Mouse (Mus musculus) embryonic facial prominence, embryonic 15.5 days (tissue): Measurements from ENCODE around the gene Ttll12. TPM values are rescaled to one million over a fixed set of nuclear protein-coding genes. Genes with fewer than 3 reads are reported as not detected.

ENCODE experiments used
- ATAC-seq: fragments of 200-750 bp; cut with Nextera tagmentation; 2 replicates; pipeline ENCODE4 v1.8.0; 2017; ENCODE audit warnings: low read depth, moderate TSS enrichment; ENCODE audit not compliant: insufficient number of reproducible peaks, low FRiP score, low TSS enrichment
- H3K27ac ChIP-seq: fragments of 300-500 bp; sonication (generic); replicated peaks from 2 replicates; pipeline ENCODE4 v1.5.1; 2015; ENCODE audit warnings: mild to moderate bottlenecking, inconsistent platforms
- H3K27me3 ChIP-seq: fragments of 300-500 bp; sonication (generic); 2 replicates; pipeline ENCODE4 v1.6.1; 2015; ENCODE audit warnings: inconsistent platforms
- H3K36me3 ChIP-seq: fragments of 300-500 bp; sonication (generic); 2 replicates; pipeline ENCODE4 v1.6.1; 2015; ENCODE audit warnings: mild to moderate bottlenecking, inconsistent platforms
- H3K4me1 ChIP-seq: fragments of 300-500 bp; sonication (generic); 2 replicates; pipeline ENCODE4 v1.6.1; 2015; ENCODE audit warnings: inconsistent platforms
- H3K4me2 ChIP-seq: fragments of 300-500 bp; sonication (generic); replicated peaks from 2 replicates; pipeline ENCODE4 v1.6.1; 2015; ENCODE audit warnings: mild to moderate bottlenecking, inconsistent platforms
- H3K4me3 ChIP-seq: fragments of 300-500 bp; sonication (generic); replicated peaks from 2 replicates; pipeline ENCODE4 v1.5.1; 2015; ENCODE audit warnings: mild to moderate bottlenecking, inconsistent platforms
- H3K9ac ChIP-seq: fragments of 300-500 bp; sonication (generic); 2 replicates; pipeline ENCODE4 v1.6.1; 2015; ENCODE audit warnings: inconsistent platforms
- H3K9me3 ChIP-seq: fragments of 300-500 bp; sonication (generic); replicated peaks from 2 replicates; pipeline ENCODE4 v1.6.1; 2016; ENCODE audit warnings: inconsistent platforms
- WGBS: fragments of 180-500 bp; shearing (Covaris S2); methylation state at CpG from one replicate; pipeline ENCODE4 v1.1.7; 2015; 5-methylcytosine and 5-hydroxymethylcytosine counted together
- polyA plus RNA-seq: library from polyadenylated mRNA; unstranded; fragments of >200 nt; fragmentation: Nextera tagmentation; extraction: Ambion mirVana; gene quantifications from 2 replicates; pipeline ENCODE4 v1.2.1, GENCODE M21; 2015

Gene Ttll12
- polyA plus RNA-seq, 1 experiment from 2014 or later: 33.5 TPM

- Histone ChIP-seq H3K4me3 (no peak overlapping the region), H3K27ac (no peak overlapping the region), H3K4me2 (no peak overlapping the region), H3K9ac (no peak overlapping the region), H3K4me1 (no peaks in the 10 kb centered on the region), H3K36me3 (peaks cover 33% of the 10 kb centered on the region), H3K9me3 (no peaks in the 10 kb centered on the region), H3K27me3 (no peaks in the 10 kb centered on the region)
- 82% methylated on average over 4 of the region's 4 CpGs for WGBS
- ATAC-seq: no peak
Observed at GRCm38 (mm10) chr15:83572132-83572531, 22.8 kb downstream of the Ttll12 start.

GRCm38 (mm10) chr15:83571636-83572035 lies 23.3 kb downstream of the Ttll12 start:
- Histone ChIP-seq H3K27me3 (no peaks in the 10 kb centered on the region), H3K9ac (no peak overlapping the region), H3K4me2 (no peak overlapping the region), H3K36me3 (peaks cover 28% of the 10 kb centered on the region), H3K4me3 (no peak overlapping the region), H3K27ac (no peak overlapping the region), H3K4me1 (no peaks in the 10 kb centered on the region), H3K9me3 (no peaks in the 10 kb centered on the region)
- ATAC-seq: no peak
- WGBS: 81% methylated on average over 5 of the region's 5 CpGs

- Histone ChIP-seq H3K36me3 (peaks cover 18% of the 10 kb centered on the region; the same call in 1 of the 2 replicates), H3K9me3 (no peaks in the 10 kb centered on the region), H3K27me3 (no peaks in the 10 kb centered on the region), H3K27ac (no peak overlapping the region), H3K4me1 (no peaks in the 10 kb centered on the region), H3K9ac (no peak overlapping the region), H3K4me2 (no peak overlapping the region), H3K4me3 (no peak overlapping the region)
- 50% methylated on average over 2 of the region's 2 CpGs for WGBS
- no peak for ATAC-seq
Observed at GRCm38 (mm10) chr15:83570641-83571040, 24.3 kb downstream of the Ttll12 start.

GRCm38 (mm10) chr15:83569682-83570081 lies 25.3 kb downstream of the Ttll12 start:
- Histone ChIP-seq H3K9me3 (no peaks in the 10 kb centered on the region), H3K9ac (no peak overlapping the region), H3K27ac (no peak overlapping the region), H3K4me2 (no peak overlapping the region), H3K36me3 (peaks cover 8% of the 10 kb centered on the region; the same call in 1 of the 2 replicates), H3K4me3 (no peak overlapping the region), H3K4me1 (no peaks in the 10 kb centered on the region), H3K27me3 (no peaks in the 10 kb centered on the region)
- no peak for ATAC-seq
- 55% methylated on average over 11 of the region's 11 CpGs for WGBS

- 96% methylated on average over 5 of the region's 5 CpGs for WGBS
- Histone ChIP-seq H3K27me3 (no peaks in the 10 kb centered on the region), H3K27ac (no peak overlapping the region), H3K4me3 (no peak overlapping the region), H3K4me1 (peaks cover 10% of the 10 kb centered on the region), H3K9me3 (no peaks in the 10 kb centered on the region), H3K4me2 (no peak overlapping the region), H3K9ac (no peak overlapping the region), H3K36me3 (no peaks in the 10 kb centered on the region)
- ATAC-seq: no peak
Observed at GRCm38 (mm10) chr15:83568544-83568943, 26.4 kb downstream of the Ttll12 start.

- ATAC-seq: no peak
- H3K9me3 ChIP-seq: no peaks in the 10 kb centered on the region
Observed at GRCm38 (mm10) chr15:83567728-83568127, 27.2 kb downstream of the Ttll12 start.

GRCm38 (mm10) chr15:83566006-83566405 lies 29.0 kb downstream of the Ttll12 start:
- Histone ChIP-seq H3K27me3 (no peaks in the 10 kb centered on the region), H3K4me2 (no peak overlapping the region), H3K4me1 (peaks cover 22% of the 10 kb centered on the region), H3K4me3 (no peak overlapping the region), H3K9ac (no peak overlapping the region), H3K27ac (no peak overlapping the region), H3K9me3 (no peaks in the 10 kb centered on the region), H3K36me3 (no peaks in the 10 kb centered on the region)
- 69% methylated on average over 5 of the region's 5 CpGs for WGBS
- ATAC-seq: no peak

More at GRCm38 (mm10) chr15:83567728-83568127, 27.2 kb downstream of the Ttll12 start:
- no peaks in the 10 kb centered on the region for H3K27me3 ChIP-seq
- 80% methylated on average over 3 of the region's 3 CpGs for WGBS
- H3K9ac ChIP-seq: no peak overlapping the region
- peaks cover 19% of the 10 kb centered on the region for H3K4me1 ChIP-seq
- H3K4me3 ChIP-seq: no peak overlapping the region
- no peaks in the 10 kb centered on the region for H3K36me3 ChIP-seq
- no peak overlapping the region for H3K27ac ChIP-seq
- H3K4me2 ChIP-seq: no peak overlapping the region

- H3K27ac ChIP-seq: no peak overlapping the region
- ATAC-seq: no peak
- no peaks in the 10 kb centered on the region for H3K9me3 ChIP-seq
- H3K9ac ChIP-seq: no peak overlapping the region
- H3K4me2 ChIP-seq: no peak overlapping the region
- WGBS: 88% methylated on average over 3 of the region's 3 CpGs
- H3K36me3 ChIP-seq: no peaks in the 10 kb centered on the region
- H3K4me1 ChIP-seq: peaks cover 22% of the 10 kb centered on the region
- H3K27me3 ChIP-seq: no peaks in the 10 kb centered on the region
- no peak overlapping the region for H3K4me3 ChIP-seq
Observed at GRCm38 (mm10) chr15:83565434-83565833, 29.5 kb downstream of the Ttll12 start.

- ATAC-seq: no peak
- H3K4me2 ChIP-seq: peak overlapping the region; percentile 95
- H3K9ac ChIP-seq: peak overlapping the region; percentile 46
- no peaks in the 10 kb centered on the region for H3K36me3 ChIP-seq
- H3K27ac ChIP-seq: peak overlapping the region; percentile 71
- no peaks in the 10 kb centered on the region for H3K9me3 ChIP-seq
- whole genome bisulfite sequencing: 3% methylated on average over 27 of the region's 27 CpGs
- peaks cover 22% of the 10 kb centered on the region for H3K4me1 ChIP-seq
- no peaks in the 10 kb centered on the region for H3K27me3 ChIP-seq
- peak overlapping the region; percentile 47 for H3K4me3 ChIP-seq
Observed at GRCm38 (mm10) chr15:83563857-83564651, 30.9 kb downstream of the Ttll12 start.

GRCm38 (mm10) chr15:83563327-83563856 lies 31.6 kb downstream of the Ttll12 start, which contains the start of the genes Tspo and Mcat:
Gene Tspo, plus strand, starts transcription at chr15:83563592.
Gene Mcat, minus strand, starts transcription at chr15:83563787.
- H3K27me3 ChIP-seq: no peaks in the 10 kb centered on the region
- under 1% methylated on average over 28 of the region's 28 CpGs for WGBS
- H3K27ac ChIP-seq: peak within 1 kb of the TSS; percentile 71
- H3K9ac ChIP-seq: peak within 1 kb of the TSS; percentile 46
- peaks cover 22% of the 10 kb centered on the region for H3K4me1 ChIP-seq
- peak; percentile 52; the same call in 1 of the 2 replicates for ATAC-seq
- H3K36me3 ChIP-seq: no peaks in the 10 kb centered on the region
- H3K9me3 ChIP-seq: no peaks in the 10 kb centered on the region
- H3K4me2 ChIP-seq: peak within 1 kb of the TSS; percentile 95
- H3K4me3 ChIP-seq: peak within 1 kb of the TSS; percentile 47

- Histone ChIP-seq H3K4me2 (peak overlapping the region; percentile 95), H3K4me1 (peaks cover 22% of the 10 kb centered on the region), H3K9me3 (no peaks in the 10 kb centered on the region), H3K36me3 (no peaks in the 10 kb centered on the region), H3K4me3 (peak overlapping the region; percentile 47), H3K9ac (no peak overlapping the region), H3K27ac (peak overlapping the region; percentile 71), H3K27me3 (no peaks in the 10 kb centered on the region)
- 29% methylated on average over 15 of the region's 15 CpGs for WGBS
- peak; percentile 81 for ATAC-seq
Observed at GRCm38 (mm10) chr15:83562626-83563270, 32.2 kb downstream of the Ttll12 start.
